Mouse (Mus musculus) ES-E14 (cell line): Measurements from ENCODE around the gene Ryk. TPM values are rescaled to one million over a fixed set of nuclear protein-coding genes. Genes with fewer than 3 reads are reported as not detected.

Experiments
- DNase-seq: peaks from one replicate; pipeline ENCODE4 v3.0.0-alpha.2; 2013; ENCODE audit warnings: low read depth, low spot score
- H3K27ac ChIP-seq: 2 replicates; pipeline ENCODE4 v1.5.1; 2012; ENCODE audit warnings: low read depth, mild to moderate bottlenecking, low read length, moderate library complexity, mixed read lengths; ENCODE audit not compliant: poor library complexity, insufficient read depth, severe bottlenecking
- H3K36me3 ChIP-seq: 2 replicates; pipeline ENCODE4 v1.6.1; 2012; ENCODE audit warnings: mild to moderate bottlenecking, low read length, moderate library complexity, mixed read lengths; ENCODE audit not compliant: control insufficient read depth, poor library complexity, insufficient read depth, severe bottlenecking
- H3K4me1 ChIP-seq, 2 experiments: fragments of 150-350 bp in 1 of 2; sonication (generic) in 1 of 2; 2 replicates each; pipeline ENCODE4 v1.6.1; 2012; ENCODE audit warnings: low read length in 2 of 2, mild to moderate bottlenecking in 1 of 2, mixed read lengths in 1 of 2; ENCODE audit not compliant: control insufficient read depth in 2 of 2, insufficient read depth in 2 of 2, poor library complexity in 1 of 2
- H3K4me3 ChIP-seq, 2 experiments: fragments of 150-350 bp in 1 of 2; sonication (generic) in 1 of 2; 2 replicates each; pipeline ENCODE4 v1.5.1; 2012; ENCODE audit warnings: low read length in 2 of 2, low read depth in 1 of 2, mild to moderate bottlenecking in 1 of 2, mixed read lengths in 1 of 2; ENCODE audit not compliant: insufficient read depth in 1 of 2, poor library complexity in 1 of 2, severe bottlenecking in 1 of 2
- H3K9ac ChIP-seq: 2 replicates; pipeline ENCODE4 v1.6.1; 2012; ENCODE audit warnings: low read depth, mild to moderate bottlenecking, low read length, mixed read lengths; ENCODE audit not compliant: poor library complexity, insufficient read depth, severe bottlenecking
- H3K9me3 ChIP-seq: fragments of 150-350 bp; sonication (generic); 2 replicates; pipeline ENCODE4 v1.6.1; 2012; ENCODE audit warnings: low read depth, mild to moderate bottlenecking, low read length; ENCODE audit not compliant: control insufficient read depth, insufficient read depth
- CHD2 ChIP-seq: IDR thresholded peaks from 2 replicates; pipeline ENCODE4 v1.6.1; 2014; ENCODE audit warnings: mild to moderate bottlenecking, low read depth, low read length, inconsistent platforms
- HCFC1 ChIP-seq: IDR thresholded peaks from 2 replicates; pipeline ENCODE4 v1.6.1; 2012; ENCODE audit warnings: low read length, inconsistent platforms, borderline replicate concordance; ENCODE audit not compliant: insufficient read depth
- MAFK ChIP-seq: IDR thresholded peaks from 2 replicates; pipeline ENCODE4 v1.6.1; 2014; ENCODE audit warnings: mild to moderate bottlenecking, low read depth, low read length, inconsistent platforms; ENCODE audit not compliant: insufficient read depth
- ZC3H11A ChIP-seq: IDR thresholded peaks from 2 replicates; pipeline ENCODE4 v1.6.1; 2012; ENCODE audit warnings: low read depth, mild to moderate bottlenecking, inconsistent platforms, low read length, borderline replicate concordance
- ZNF384 ChIP-seq: IDR thresholded peaks from 2 replicates; pipeline ENCODE4 v1.6.1; 2012; ENCODE audit warnings: low read depth, low read length, inconsistent platforms
- in situ Hi-C, 2 experiments: fragments of 600-800 bp; cut with MboI; formaldehyde crosslinking; loops; one replicate each; pipeline ENCODE4 v1.15.1; 2025; ENCODE audit warnings: low sequenced_read_pairs in 2 of 2, inconsistent platforms in 1 of 2; ENCODE audit not compliant: unreplicated experiment in 2 of 2
- total RNA-seq: library from RNA; depleted of rRNA; stranded (reverse); fragments of 300-350 nt; gene quantifications from 2 replicates; pipeline ENCODE4 v1.2.3, GENCODE M21; 2012

Ryk gene
- total RNA-seq, 1 experiment = 72.0 TPM

- H3K9me3 ChIP-seq = no peaks in the 10 kb centered on the region
- no peak overlapping the region for H3K27ac ChIP-seq
- no peak for DNase-seq
- in situ Hi-C loops = no loop called here
- no peak overlapping the region for H3K4me3 ChIP-seq
- no peaks in the 10 kb centered on the region for H3K4me1 ChIP-seq
- H3K9ac ChIP-seq = no peak overlapping the region
- TF ChIP-seq HCFC1 = no peak
- TF ChIP-seq CHD2 = no peak
- TF ChIP-seq ZC3H11A = no peak
- no peak for TF ChIP-seq ZNF384
- TF ChIP-seq MAFK = no peak
- peaks cover 8% of the 10 kb centered on the region; the same call in 1 of the 2 replicates for H3K36me3 ChIP-seq
Measured at GRCm38 (mm10) chr9:102877916-102878315, 43.2 kb downstream of the Ryk start.

GRCm38 (mm10) chr9:102879545-102879944 is 44.8 kb downstream of the Ryk start:
- peak; percentile 46 for DNase-seq
- in situ Hi-C loops = no loop called here
- Histone ChIP-seq H3K9ac (no peak overlapping the region), H3K9me3 (no peaks in the 10 kb centered on the region), H3K36me3 (peaks cover 8% of the 10 kb centered on the region), H3K27ac (no peak overlapping the region), H3K4me3 (no peak overlapping the region), H3K4me1 (no peaks in the 10 kb centered on the region)
- no peak for TF ChIP-seq CHD2
- no peak for TF ChIP-seq MAFK
- no peak for TF ChIP-seq ZNF384
- 0 out of 2 replicates have a peak, but pooled peaks have one; percentile 64 for TF ChIP-seq ZC3H11A
- TF ChIP-seq HCFC1 = no peak

GRCm38 (mm10) chr9:102884703-102885102 is 50.0 kb downstream of the Ryk start:
- no peak for TF ChIP-seq ZC3H11A
- TF ChIP-seq CHD2 = no peak
- TF ChIP-seq HCFC1 = no peak
- no peak for TF ChIP-seq ZNF384
- TF ChIP-seq MAFK = no peak
- no peak for DNase-seq
- H3K4me1 ChIP-seq = no peaks in the 10 kb centered on the region
- H3K27ac ChIP-seq = no peak overlapping the region
- H3K4me3 ChIP-seq = no peak overlapping the region
- peaks cover 2% of the 10 kb centered on the region for H3K36me3 ChIP-seq
- in situ Hi-C loops = no loop called here
- H3K9me3 ChIP-seq = no peaks in the 10 kb centered on the region
- no peak overlapping the region for H3K9ac ChIP-seq

- Histone ChIP-seq H3K4me3 (no peak overlapping the region), H3K9ac (no peak overlapping the region), H3K36me3 (peaks cover 10% of the 10 kb centered on the region; the same call in 1 of the 2 replicates), H3K9me3 (no peaks in the 10 kb centered on the region), H3K27ac (no peak overlapping the region), H3K4me1 (no peaks in the 10 kb centered on the region)
- DNase-seq = no peak
- in situ Hi-C loops = no loop called here
- no peak for TF ChIP-seq ZNF384
- TF ChIP-seq CHD2 = no peak
- TF ChIP-seq HCFC1 = no peak
- TF ChIP-seq ZC3H11A = no peak
- TF ChIP-seq MAFK = no peak
Measured at GRCm38 (mm10) chr9:102890166-102890565, 55.4 kb downstream of the Ryk start.
